Mouse (Mus musculus): ENCODE measurements around the gene Iffo2.
"Not testable (repeated sequence)": the region's sequence is repeated elsewhere in the genome, so short reads cannot be mapped to it uniquely, and the experiment has no call there.

The Iffo2 gene

DNA sequence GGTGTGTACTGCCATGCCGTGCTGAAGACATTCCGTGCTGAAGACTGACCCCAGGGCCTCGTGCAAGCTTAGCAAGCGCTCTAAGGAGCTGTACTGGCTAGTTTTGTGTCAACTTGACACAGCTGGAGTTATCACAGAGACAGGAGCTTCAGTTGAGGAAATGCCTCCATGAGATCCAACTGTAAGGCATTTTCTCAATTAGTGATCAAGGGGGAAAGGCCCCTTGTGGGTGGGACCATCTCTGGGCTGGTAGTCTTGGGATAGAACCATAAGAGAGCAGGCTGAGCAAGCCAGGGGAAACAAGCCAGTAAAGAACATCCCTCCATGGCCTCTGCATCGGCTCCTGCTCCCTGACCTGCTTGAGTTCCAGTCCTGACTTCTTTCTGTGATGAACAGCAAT, at the start of gene Iffo2:
Gene Iffo2, plus strand, starts transcription at position 301 of the 400 bp plus-strand sequence.
- not testable (repeated sequence) for DNase-seq (ENCODE audit: low read depth)

DNA sequence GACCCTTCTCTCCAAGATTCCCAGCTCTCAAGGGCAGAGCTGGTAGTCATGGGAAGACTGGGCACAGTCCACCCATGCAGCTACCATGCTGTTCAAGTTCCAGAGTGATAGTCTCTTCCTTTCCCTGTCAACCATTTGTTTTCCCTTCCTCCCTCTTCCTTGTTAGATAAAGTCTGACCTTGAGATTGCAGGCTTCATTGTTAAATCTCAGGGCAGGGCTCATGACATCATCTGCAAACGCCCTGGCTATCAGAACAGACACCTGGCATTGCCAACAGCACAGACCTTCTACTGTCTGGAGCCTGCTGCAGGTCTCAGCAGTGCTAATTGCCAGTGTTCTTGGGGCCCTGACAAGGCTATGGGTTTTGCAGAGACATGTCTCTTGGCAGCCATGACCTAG, 48.9 kb upstream of the Iffo2 start:
- no peak for DNase-seq (ENCODE audit: low read depth)

GRCm38 (mm10) chr4:139483461-139484105, 46.8 kb upstream of the Iffo2 start:
- DNase-seq (ENCODE audit: low read depth), result no peak

- no peak for DNase-seq (ENCODE audit: low read depth)
Measured at GRCm38 (mm10) chr4:139484496-139484895, 45.9 kb upstream of the Iffo2 start.

- no peak for DNase-seq (ENCODE audit: low read depth)
Measured at GRCm38 (mm10) chr4:139487085-139487484, 43.3 kb upstream of the Iffo2 start.

DNA sequence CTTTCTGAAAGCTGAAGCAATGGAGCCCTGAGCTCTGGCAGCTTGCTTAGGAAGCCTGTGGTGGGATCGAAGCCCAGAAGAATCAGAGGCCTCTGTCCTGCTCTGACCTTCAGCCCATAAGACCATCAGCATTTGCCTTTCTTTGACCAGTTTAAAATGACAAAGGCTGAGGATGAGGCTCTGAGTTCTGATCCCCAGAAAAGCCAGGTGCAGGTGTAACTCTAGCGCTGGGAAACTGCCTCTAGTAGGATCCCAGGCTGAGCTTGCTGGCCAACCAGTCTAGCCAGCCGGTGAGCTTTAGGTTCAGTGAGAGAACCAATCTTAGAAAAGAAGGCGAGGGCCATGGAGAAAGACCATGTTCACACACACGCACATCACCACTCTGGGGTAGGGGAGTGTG, 42.0 kb upstream of the Iffo2 start:
- no peak for DNase-seq (ENCODE audit: low read depth)

GRCm38 (mm10) chr4:139489946-139490345, 40.4 kb upstream of the Iffo2 start:
- no peak for DNase-seq (ENCODE audit: low read depth)

- DNase-seq (ENCODE audit: low read depth), result no peak
Measured at GRCm38 (mm10) chr4:139490413-139491055, 39.8 kb upstream of the Iffo2 start.

DNA sequence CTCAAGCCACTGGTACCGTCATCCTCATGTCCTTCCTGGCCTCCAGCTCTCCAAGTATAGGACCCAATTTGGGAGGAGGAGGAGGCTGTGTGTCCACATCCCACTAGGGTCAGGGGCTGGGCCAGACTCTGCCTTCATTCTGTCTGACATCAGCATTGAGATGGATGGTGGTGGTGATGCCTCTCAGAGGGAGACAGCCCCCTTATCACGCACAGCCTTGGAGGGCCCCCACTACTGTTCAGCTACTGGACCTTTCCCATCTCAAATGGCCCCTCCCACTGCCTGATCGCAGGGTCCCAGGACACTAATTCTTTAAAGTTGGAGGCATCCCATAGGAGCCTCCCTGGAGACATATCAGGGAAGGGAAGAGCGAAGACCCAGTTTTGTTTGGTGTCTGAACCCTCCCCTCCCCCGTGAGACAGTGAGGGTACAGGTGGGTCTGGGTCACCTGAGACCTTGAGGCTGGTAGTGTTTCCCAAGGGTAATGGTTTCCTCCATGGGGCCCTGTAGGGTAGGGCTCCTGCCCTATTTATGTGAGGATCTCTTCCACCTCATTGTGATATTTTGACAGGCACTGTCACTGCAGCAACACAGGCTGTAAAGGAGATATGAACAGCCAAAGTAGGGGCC, 38.7 kb upstream of the Iffo2 start:
- DNase-seq (ENCODE audit: low read depth), result no peak

DNA sequence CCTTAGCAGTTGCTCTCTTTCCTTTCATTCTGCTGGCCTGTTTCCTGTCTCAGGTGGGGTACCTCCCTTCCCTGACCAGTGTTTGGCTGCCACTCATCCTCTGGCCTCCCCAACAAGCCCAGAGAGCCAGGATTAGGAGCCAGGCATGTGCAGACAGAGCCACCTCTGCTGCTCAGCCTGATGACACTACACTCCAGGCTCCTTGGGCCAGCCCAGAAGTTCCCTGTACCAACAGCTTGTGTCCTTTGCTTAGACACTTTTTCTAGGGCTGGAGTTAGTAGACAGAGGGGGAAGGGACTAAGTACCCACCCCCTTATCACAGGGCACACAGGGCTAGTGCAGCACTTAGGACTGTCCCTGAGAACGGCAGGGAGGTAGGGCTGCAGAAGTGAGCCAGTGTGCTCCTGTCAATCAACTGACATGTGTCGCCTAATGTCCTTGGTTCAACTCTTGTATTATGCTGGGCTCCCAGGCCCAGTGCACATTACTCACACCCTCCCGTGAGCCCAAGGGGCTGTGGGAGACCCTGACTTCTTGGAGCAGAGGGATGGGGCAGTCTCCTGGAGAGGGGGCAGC, 38.0 kb upstream of the Iffo2 start:
- no peak for DNase-seq (ENCODE audit: low read depth)

GRCm38 (mm10) chr4:139493227-139494025, 36.9 kb upstream of the Iffo2 start:
- no peak for DNase-seq (ENCODE audit: low read depth)

DNA sequence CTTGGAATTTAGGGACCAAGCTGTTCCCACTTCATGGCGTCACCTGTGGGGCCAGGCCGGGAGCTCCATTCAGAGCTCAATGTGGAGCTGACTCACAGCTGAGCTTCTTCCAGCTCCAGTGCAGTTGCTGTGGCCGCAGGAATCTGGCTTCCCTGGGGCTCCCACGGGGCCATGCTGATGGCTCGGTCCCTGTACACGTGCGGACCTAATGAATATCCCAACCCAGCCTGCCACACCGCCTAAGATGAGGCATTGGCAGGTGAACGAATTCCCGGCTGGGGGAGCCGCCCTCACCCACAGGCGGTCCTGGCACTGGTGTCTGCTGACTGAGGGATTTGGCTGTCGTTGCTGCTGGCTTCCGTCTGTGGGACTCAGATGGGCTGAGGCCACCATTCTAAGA, 29.5 kb upstream of the Iffo2 start:
- DNase-seq (ENCODE audit: low read depth), result no peak

- no peak for DNase-seq (ENCODE audit: low read depth)
Measured at GRCm38 (mm10) chr4:139501702-139502101, 28.6 kb upstream of the Iffo2 start.

DNA sequence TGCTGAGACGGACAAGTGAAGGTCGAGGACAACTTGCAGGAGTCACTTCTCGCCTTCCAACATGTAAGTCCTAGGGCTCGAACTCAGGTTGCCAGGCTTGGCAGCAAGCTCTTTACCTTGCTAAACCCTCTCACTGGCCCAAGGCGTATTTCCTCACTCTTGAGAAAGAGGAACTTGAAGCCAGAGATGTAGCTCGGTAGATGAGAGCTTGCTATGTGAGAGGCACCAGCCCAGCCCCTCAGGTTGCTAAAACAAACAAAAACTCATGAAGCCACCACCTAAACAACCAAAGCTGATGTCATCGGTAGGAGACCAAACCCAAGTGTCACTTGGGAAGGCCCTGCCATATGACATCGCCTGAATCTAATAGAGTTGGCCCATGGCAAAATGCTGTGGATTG, 26.4 kb upstream of the Iffo2 start:
- DNase-seq (ENCODE audit: low read depth), result no peak

- DNase-seq (ENCODE audit: low read depth), result no peak
Measured at GRCm38 (mm10) chr4:139505716-139506115, 24.6 kb upstream of the Iffo2 start.

DNA sequence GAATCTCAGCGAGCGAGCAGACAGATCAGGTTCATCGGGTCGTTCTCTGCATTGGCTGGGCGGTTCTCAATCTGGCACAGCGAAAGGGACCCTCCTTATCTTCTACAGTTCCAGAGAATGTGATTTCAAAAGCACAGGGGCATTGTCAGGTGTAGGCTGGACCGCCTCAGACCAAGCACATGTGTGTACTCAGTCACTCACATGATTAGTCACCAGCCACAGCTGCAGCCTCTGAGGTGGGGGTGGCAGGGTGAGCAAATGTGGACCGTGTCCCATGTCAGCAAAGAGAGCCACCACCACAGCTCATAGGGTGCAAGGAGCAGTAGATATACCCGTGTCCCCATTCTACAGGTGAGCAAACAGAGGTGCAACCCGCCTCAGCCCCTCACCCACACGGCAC, 23.6 kb upstream of the Iffo2 start:
- no peak for DNase-seq (ENCODE audit: low read depth)

- no peak for DNase-seq (ENCODE audit: low read depth)
Measured at GRCm38 (mm10) chr4:139509069-139509468, 21.3 kb upstream of the Iffo2 start.

- DNase-seq (ENCODE audit: low read depth), result no peak
Measured at GRCm38 (mm10) chr4:139511557-139511956, 18.8 kb upstream of the Iffo2 start.

DNA sequence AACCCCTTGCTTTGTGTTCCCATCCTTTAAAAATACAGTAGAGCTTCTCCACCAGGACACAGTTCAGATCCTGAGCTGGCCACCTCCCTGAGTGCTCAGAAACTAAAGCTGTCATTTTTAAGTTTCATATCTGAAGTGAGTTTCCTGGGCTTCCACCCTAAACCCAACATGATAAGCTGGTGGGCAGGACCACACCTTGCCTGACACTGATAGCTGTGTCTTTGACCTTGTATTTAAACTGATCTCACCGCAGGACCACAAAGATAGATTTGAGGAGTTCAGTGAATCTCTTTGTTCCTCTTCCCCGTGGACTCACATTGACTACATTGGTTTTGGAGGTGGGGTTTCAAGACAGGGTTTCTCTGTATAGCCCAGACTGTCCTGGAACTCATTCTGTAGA, 17.4 kb upstream of the Iffo2 start:
- no peak for DNase-seq (ENCODE audit: low read depth)

- no peak for DNase-seq (ENCODE audit: low read depth)
Measured at GRCm38 (mm10) chr4:139519221-139519620, 11.1 kb upstream of the Iffo2 start.

GRCm38 (mm10) chr4:139521926-139522325, 8.4 kb upstream of the Iffo2 start:
- no peak for DNase-seq (ENCODE audit: low read depth)

GRCm38 (mm10) chr4:139526475-139526874, 3.9 kb upstream of the Iffo2 start:
- DNase-seq (ENCODE audit: low read depth), result no peak
